Mouse (Mus musculus) heart, embryonic 11.5 days (tissue): ENCODE measurements around the gene Emc3. TPM values are rescaled to one million over a fixed set of nuclear protein-coding genes. Genes with fewer than 3 reads are reported as not detected.

ENCODE experiments used
- ATAC-seq: fragments of 200-750 bp; cut with Nextera tagmentation; replicated peaks from 2 replicates; pipeline ENCODE4 v1.8.0; 2017; ENCODE audit warnings: moderate library complexity; ENCODE audit not compliant: insufficient number of reproducible peaks, low FRiP score, low TSS enrichment
- H3K27ac ChIP-seq: fragments of 300-500 bp; sonication (generic); 2 replicates; pipeline ENCODE4 v1.5.1; 2014; ENCODE audit warnings: mild to moderate bottlenecking, low read depth, low read length
- H3K27me3 ChIP-seq: fragments of 300-500 bp; sonication (generic); 2 replicates; pipeline ENCODE4 v1.6.1; 2014; ENCODE audit warnings: mild to moderate bottlenecking, low read length, mixed read lengths; ENCODE audit not compliant: control insufficient read depth, insufficient read depth
- H3K36me3 ChIP-seq: fragments of 300-500 bp; sonication (generic); 2 replicates; pipeline ENCODE4 v1.6.1; 2014; ENCODE audit warnings: mild to moderate bottlenecking, low read length, moderate library complexity, mixed read lengths; ENCODE audit not compliant: control insufficient read depth, insufficient read depth
- H3K4me1 ChIP-seq: fragments of 300-500 bp; sonication (generic); 2 replicates; pipeline ENCODE4 v1.6.1; 2014; ENCODE audit warnings: low read length; ENCODE audit not compliant: control insufficient read depth, insufficient read depth
- H3K4me2 ChIP-seq: fragments of 300-500 bp; sonication (generic); 2 replicates; pipeline ENCODE4 v1.6.1; 2014; ENCODE audit warnings: mild to moderate bottlenecking, moderate library complexity
- H3K4me3 ChIP-seq: fragments of 300-500 bp; sonication (generic); 2 replicates; pipeline ENCODE4 v1.5.1; 2014; ENCODE audit warnings: low read depth, low read length
- H3K9ac ChIP-seq: fragments of 300-500 bp; sonication (generic); 2 replicates; pipeline ENCODE4 v1.6.1; 2014; ENCODE audit warnings: mild to moderate bottlenecking, low read depth, low read length, moderate library complexity
- H3K9me3 ChIP-seq: fragments of 300-500 bp; sonication (generic); replicated peaks from 2 replicates; pipeline ENCODE4 v1.6.1; 2016; ENCODE audit warnings: low read length; ENCODE audit not compliant: control insufficient read depth
- WGBS: fragments of 180-500 bp; shearing (Covaris S2); extraction: QIAGEN DNeasy Blood & Tissue Kit; methylation state at CpG from one replicate; pipeline ENCODE4 v1.1.7; 2014; ENCODE audit not compliant: insufficient replicate concordance; 5-methylcytosine and 5-hydroxymethylcytosine counted together
- polyA plus RNA-seq: library from polyadenylated mRNA; unstranded; fragments of >200 nt; fragmentation: Nextera tagmentation; extraction: Ambion mirVana; gene quantifications from 2 replicates; pipeline ENCODE4 v1.2.1, GENCODE M21; 2014

Emc3 gene
- polyA plus RNA-seq, 1 experiment from 2014 or later: 79.5 TPM

- Histone ChIP-seq H3K4me2 (no peak overlapping the region), H3K27me3 (no peaks in the 10 kb centered on the region), H3K9me3 (no peaks in the 10 kb centered on the region), H3K9ac (no peak overlapping the region), H3K4me3 (no peak overlapping the region), H3K27ac (no peak overlapping the region), H3K4me1 (peaks cover 9% of the 10 kb centered on the region; the same call in 1 of the 2 replicates), H3K36me3 (peaks cover 13% of the 10 kb centered on the region; the same call in 1 of the 2 replicates)
- 66% methylated on average over 7 of the region's 7 CpGs for WGBS
- ATAC-seq: no peak
These were observed 44.3 kb downstream of the Emc3 start for GRCm38 (mm10) chr6:113487125-113487576.

GRCm38 (mm10) chr6:113483729-113484128 lies 47.7 kb downstream of the Emc3 start:
- no peak for ATAC-seq
- H3K27ac ChIP-seq: peak overlapping the region; percentile 88
- peaks cover 12% of the 10 kb centered on the region for H3K27me3 ChIP-seq
- 0 out of 2 replicates have a peak, but pooled peaks cover 3% of the 10 kb centered on the region for H3K36me3 ChIP-seq
- H3K4me3 ChIP-seq: peak overlapping the region; percentile 61
- peaks cover 12% of the 10 kb centered on the region; the same call in 1 of the 2 replicates for H3K4me1 ChIP-seq
- H3K9me3 ChIP-seq: no peaks in the 10 kb centered on the region
- H3K9ac ChIP-seq: peak overlapping the region; percentile 77
- 13% methylated on average over 10 of the region's 10 CpGs for WGBS
- peak overlapping the region; percentile 87 for H3K4me2 ChIP-seq

DNA sequence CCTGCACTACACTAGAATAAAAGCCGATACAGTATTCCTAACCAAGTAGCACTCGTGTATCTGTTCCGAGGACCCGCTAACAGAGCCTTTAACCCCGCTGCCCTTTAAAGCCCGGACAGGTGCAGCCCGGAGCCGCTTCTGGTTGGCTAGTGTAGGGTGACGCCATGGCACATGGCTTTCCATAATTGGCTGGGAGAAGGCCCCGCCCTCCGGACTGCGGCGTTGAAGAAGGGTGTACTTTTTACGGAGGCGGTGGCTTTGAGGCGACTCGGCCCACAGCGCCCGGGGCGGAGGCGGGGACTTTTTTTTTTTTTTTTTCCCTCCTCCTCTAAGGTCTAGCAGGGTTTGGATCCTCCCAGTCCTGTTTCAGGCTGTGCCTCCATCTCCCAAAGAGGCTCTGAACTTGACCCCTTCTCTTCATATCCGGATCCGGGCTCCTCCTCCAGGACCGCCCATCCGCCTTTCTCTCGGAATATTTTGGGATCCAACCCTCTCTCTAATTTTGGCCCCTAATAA lies 48.3 kb downstream of the Emc3 start, which contains the start of gene Creld1:
TSS of gene Creld1 (plus strand) at position 198 of the 516 bp plus-strand sequence.
- Histone ChIP-seq H3K27me3 (peaks cover 12% of the 10 kb centered on the region), H3K9ac (peak within 1 kb of the TSS; percentile 85), H3K36me3 (no peaks in the 10 kb centered on the region), H3K27ac (peak within 1 kb of the TSS; percentile 88), H3K4me1 (peaks cover 12% of the 10 kb centered on the region; the same call in 1 of the 2 replicates), H3K4me2 (peak within 1 kb of the TSS; percentile 87), H3K4me3 (peak within 1 kb of the TSS; percentile 61), H3K9me3 (no peaks in the 10 kb centered on the region)
- under 1% methylated on average over 26 of the region's 26 CpGs for WGBS
- ATAC-seq: peak; percentile 91

- H3K4me1 ChIP-seq: peaks cover 12% of the 10 kb centered on the region; the same call in 1 of the 2 replicates
- H3K9ac ChIP-seq: peak overlapping the region; percentile 85
- H3K9me3 ChIP-seq: no peaks in the 10 kb centered on the region
- no peaks in the 10 kb centered on the region for H3K36me3 ChIP-seq
- peak overlapping the region; percentile 61 for H3K4me3 ChIP-seq
- WGBS: 2% methylated on average over 65 of the region's 65 CpGs
- peak; percentile 55 for ATAC-seq
- peak overlapping the region; percentile 87 for H3K4me2 ChIP-seq
- peaks cover 12% of the 10 kb centered on the region for H3K27me3 ChIP-seq
- H3K27ac ChIP-seq: peak overlapping the region; percentile 88
These were observed 48.9 kb downstream of the Emc3 start for GRCm38 (mm10) chr6:113482477-113483099.

DNA sequence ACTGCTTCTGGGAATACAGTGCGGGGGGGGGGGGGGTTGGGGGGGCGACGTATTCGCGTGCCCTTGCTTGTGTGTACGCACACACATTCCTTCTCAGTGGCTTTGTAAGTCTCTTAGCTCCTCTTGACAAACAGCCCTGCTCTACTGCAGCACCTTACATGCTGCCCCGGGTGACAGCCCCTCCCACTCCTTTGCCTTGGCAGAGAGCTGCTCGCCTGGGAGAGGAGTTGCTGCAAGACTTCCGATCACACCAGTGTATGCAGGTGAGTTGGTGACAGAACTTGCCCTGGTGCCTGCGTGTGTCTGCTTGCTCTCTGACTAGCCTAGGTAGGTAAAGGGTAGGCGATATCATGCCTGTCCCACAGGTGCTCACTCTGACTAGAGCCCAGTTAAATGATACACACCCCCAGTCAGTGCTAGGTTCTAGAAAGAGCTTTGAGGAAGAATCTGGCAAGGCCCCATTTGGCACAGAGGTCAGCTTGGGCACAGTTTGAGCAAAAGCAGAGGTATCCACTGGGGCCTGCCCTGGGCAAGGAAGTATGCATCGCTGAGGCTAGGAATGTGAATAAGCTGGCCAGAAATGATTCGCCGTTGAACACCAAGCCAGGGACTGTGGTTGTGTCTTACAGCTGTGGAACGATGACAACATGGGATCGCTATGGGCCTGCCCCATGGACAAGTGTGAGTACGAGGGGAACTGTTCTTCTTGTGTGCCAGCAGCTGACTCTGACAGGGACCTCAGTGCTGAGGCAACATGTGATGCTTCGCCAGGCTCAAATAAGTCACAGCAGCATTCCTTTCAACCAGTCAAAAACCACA lies 50.7 kb downstream of the Emc3 start:
- no peaks in the 10 kb centered on the region for H3K36me3 ChIP-seq
- H3K4me2 ChIP-seq: no peak overlapping the region
- no peaks in the 10 kb centered on the region for H3K9me3 ChIP-seq
- H3K4me3 ChIP-seq: no peak overlapping the region
- no peak for ATAC-seq
- peaks cover 19% of the 10 kb centered on the region for H3K27me3 ChIP-seq
- peak overlapping the region; percentile 18; the same call in 1 of the 2 replicates for H3K9ac ChIP-seq
- 55% methylated on average over 18 of the region's 18 CpGs for WGBS
- H3K27ac ChIP-seq: no peak overlapping the region
- H3K4me1 ChIP-seq: peaks cover 12% of the 10 kb centered on the region; the same call in 1 of the 2 replicates

- H3K4me2 ChIP-seq: no peak overlapping the region
- H3K27me3 ChIP-seq: peaks cover 19% of the 10 kb centered on the region
- no peak overlapping the region for H3K4me3 ChIP-seq
- no peaks in the 10 kb centered on the region for H3K9me3 ChIP-seq
- ATAC-seq: no peak
- peaks cover 8% of the 10 kb centered on the region; the same call in 1 of the 2 replicates for H3K4me1 ChIP-seq
- WGBS: 83% methylated on average over 10 of the region's 10 CpGs
- no peak overlapping the region for H3K27ac ChIP-seq
- H3K36me3 ChIP-seq: no peaks in the 10 kb centered on the region
- no peak overlapping the region for H3K9ac ChIP-seq
These were observed 52.5 kb downstream of the Emc3 start for GRCm38 (mm10) chr6:113478906-113479305.

DNA sequence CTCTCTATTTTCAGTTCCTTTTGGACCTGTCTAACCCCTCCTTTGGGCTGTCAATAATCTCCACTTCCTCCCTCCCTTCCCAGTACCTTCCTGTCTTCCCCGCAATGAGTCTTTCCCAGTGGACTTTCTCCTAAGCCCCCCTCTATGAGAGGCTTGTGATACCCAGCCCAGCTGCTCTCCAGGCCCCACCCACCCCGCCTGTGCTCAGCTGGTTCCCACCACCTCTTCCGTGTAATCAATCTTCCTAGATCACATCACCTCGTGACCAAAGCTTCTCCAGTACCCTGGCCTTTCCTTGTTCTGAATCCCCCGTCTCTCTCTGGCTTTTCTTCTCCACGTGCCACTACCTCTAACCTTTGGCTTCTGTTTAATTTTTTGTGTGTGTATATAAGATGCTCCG lies 54.1 kb downstream of the Emc3 start:
- H3K36me3 ChIP-seq: no peaks in the 10 kb centered on the region
- H3K9me3 ChIP-seq: no peaks in the 10 kb centered on the region
- H3K4me2 ChIP-seq: no peak overlapping the region
- WGBS: 52% methylated on average over 7 of the region's 7 CpGs
- H3K4me3 ChIP-seq: no peak overlapping the region
- no peak for ATAC-seq
- no peak overlapping the region for H3K9ac ChIP-seq
- no peak overlapping the region for H3K27ac ChIP-seq
- peaks cover 6% of the 10 kb centered on the region; the same call in 1 of the 2 replicates for H3K4me1 ChIP-seq
- H3K27me3 ChIP-seq: peaks cover 19% of the 10 kb centered on the region

GRCm38 (mm10) chr6:113473715-113474114 lies 57.7 kb downstream of the Emc3 start:
- Histone ChIP-seq H3K27ac (no peak overlapping the region), H3K4me1 (peaks cover 17% of the 10 kb centered on the region), H3K4me3 (no peak overlapping the region), H3K9ac (no peak overlapping the region), H3K27me3 (peaks cover 27% of the 10 kb centered on the region), H3K36me3 (no peaks in the 10 kb centered on the region), H3K4me2 (no peak overlapping the region), H3K9me3 (no peaks in the 10 kb centered on the region)
- no peak for ATAC-seq
- 74% methylated on average over 6 of the region's 6 CpGs for WGBS
